Mouse (Mus musculus): ENCODE data around the gene Olfr1462.

Olfr1462 gene

DNA sequence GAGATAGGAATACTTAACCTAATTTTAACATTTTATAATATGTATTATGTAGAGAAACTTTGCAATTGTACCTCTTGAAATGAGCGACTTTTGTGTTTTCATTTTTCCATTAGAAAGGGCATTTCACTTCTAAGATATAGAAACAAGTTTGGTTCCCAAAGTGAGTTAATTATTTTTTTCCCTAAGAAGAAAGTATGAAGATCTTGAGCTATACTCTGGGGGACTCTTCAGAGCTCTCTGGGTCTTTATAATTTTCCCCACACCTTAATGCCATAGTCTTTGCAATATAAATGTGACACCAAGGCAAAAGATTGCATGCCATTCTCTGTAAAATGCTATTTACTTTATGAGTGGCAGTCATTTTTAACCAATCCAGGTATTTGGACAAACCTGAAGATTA lies at the start of gene Olfr1462:
TSS of gene Olfr1462 (plus strand) at position 301 of the 400 bp plus-strand sequence.
- no peak for DNase-seq (ENCODE audit: low spot score in 2 of 2)

DNA sequence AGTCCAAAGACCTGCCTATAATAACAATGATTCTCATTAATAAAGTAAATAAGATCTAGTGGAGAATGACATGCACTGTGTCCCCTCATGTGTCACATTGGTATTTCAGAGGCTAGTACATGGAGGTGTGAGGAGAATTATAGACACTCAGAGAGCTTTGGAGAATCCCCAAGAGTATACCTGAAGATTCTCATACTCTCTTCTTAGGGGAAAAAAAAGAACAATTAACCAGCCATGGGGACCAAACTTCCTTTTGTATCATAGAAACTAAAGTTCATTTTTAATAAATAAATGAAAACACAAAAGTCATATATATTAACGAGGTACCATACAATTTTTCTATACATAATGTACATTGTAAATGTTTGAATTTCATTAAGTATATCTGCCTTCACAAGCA lies 36.1 kb upstream of the Olfr1462 start, which contains the start of gene Olfr1459:
TSS of gene Olfr1459 (minus strand) at position 101 of the 400 bp plus-strand sequence.
- DNase-seq (ENCODE audit: low spot score in 2 of 2) = no peak

DNA sequence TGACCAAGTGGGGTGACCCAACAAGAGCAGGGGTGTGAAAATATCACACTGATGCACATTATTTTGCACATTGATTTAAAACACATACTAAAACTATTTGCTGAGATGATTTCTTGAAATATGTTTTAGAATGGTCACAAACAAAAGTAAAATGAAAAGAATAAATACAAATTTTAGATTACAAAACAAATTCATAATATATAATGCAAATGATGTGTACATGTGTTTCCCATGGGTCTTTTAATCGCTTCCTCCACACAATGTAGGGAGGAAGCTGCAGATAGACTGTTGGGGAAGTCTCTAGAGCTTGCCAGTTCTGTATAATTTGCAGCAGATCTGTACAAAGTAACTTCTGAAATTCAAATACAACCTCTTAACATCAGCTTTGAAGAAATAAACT lies 22.8 kb upstream of the Olfr1462 start, which contains the start of gene Olfr1461:
TSS of gene Olfr1461 (plus strand) at position 301 of the 400 bp plus-strand sequence.
- DNase-seq (ENCODE audit: low spot score in 2 of 2) = no peak

DNA sequence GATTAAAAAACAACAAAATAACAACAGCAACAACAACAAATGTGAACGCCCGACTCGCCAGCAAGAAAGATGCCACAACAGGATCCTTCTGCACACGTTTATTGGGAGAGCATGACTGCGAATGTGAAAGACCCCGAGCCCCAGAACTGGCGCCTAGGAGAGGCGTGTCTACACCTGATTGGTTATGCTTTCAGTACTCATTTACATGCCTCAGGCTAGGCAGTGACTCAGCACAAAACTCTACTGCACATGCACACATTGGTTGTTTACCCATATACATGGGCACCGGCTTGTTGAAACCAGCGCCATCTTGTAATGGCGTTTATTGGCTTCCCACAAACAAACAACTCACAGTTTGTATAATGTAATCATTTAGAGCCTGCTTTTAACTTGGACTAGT lies 36.1 kb downstream of the Olfr1462 start:
- DNase-seq (ENCODE audit: low spot score in 2 of 2) = no peak

DNA sequence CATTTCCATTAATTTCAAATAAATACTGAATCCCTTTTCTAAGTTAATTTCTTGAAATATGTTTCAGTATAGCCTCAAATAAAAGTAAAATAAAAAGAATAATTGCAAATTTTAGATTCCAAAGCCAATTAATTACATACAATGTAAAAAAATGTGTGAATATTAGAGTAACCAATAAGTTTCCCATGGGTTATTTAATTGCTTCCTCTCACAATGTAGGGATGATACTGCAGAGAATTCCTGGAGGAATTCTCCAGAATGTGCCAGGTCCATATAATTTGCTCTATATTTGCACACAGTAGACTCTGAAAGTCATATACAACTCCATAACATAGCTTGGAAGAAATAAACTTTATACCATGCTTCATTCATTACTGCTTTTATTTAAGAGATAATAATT lies 45.5 kb downstream of the Olfr1462 start, which contains the start of gene Olfr1463:
TSS of gene Olfr1463 (plus strand) at position 301 of the 400 bp plus-strand sequence.
- no peak for DNase-seq (ENCODE audit: low spot score in 2 of 2)

Measured in spleen, postnatal 10 days (tissue).